Mouse (Mus musculus) lung, postnatal 0 days (tissue): Measurements from ENCODE around the gene Ampd3.

Source experiments
- CTCF ChIP-seq: IDR thresholded peaks from 2 replicates; pipeline ENCODE4 v1.5.1; 2016; ENCODE audit warnings: antibody characterized with exemption, mild to moderate bottlenecking
- EP300 ChIP-seq: IDR thresholded peaks from 2 replicates; pipeline ENCODE4 v1.6.1; 2016; ENCODE audit warnings: antibody characterized with exemption, mild to moderate bottlenecking, control low read depth

DNA sequence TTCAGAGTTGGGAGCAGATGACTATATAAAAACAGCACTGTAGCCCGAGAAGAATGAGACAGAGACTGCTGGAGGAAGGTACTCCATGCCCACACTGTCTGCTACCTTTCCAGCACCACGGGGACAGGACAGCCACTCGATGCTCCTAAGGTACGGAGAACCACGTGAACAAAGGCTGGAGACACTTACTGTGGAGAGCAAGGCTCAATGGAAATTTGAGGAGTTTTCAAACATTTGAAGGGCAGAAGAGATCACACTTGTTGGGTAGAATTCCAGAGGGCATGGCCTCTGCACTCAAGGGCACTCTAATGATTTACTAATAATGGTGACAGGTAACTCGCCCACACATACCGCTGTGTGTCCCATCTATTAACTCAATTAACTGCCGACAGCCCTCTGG is 55.1 kb downstream of the Ampd3 start:
- TF ChIP-seq EP300 (no peak), CTCF (no peak)
